Mouse (Mus musculus) bone marrow, adult 2 months (tissue): ENCODE measurements around the gene Fam20b.

Experiments used
- CTCF ChIP-seq: fragments of 200-500 bp; IDR thresholded peaks from 2 replicates; pipeline ENCODE4 v1.5.1; 2011; ENCODE audit warnings: low read length, control low read depth; ENCODE audit not compliant: control insufficient read depth, insufficient read depth
- POLR2A ChIP-seq: fragments of 200-500 bp; IDR thresholded peaks from 2 replicates; pipeline ENCODE4 v1.6.1; 2011; ENCODE audit warnings: low read depth, mild to moderate bottlenecking, control low read depth, low read length, borderline replicate concordance; ENCODE audit not compliant: control insufficient read depth

GRCm38 (mm10) chr1:156720046-156720445, 1.2 kb upstream of the Fam20b start:
- TF ChIP-seq CTCF (no peak), POLR2A (no peak)
